Mouse (Mus musculus) embryo, embryonic 11.5 days (tissue): Measurements from ENCODE around the gene Dhx40.

Experiments
- DNase-seq: peaks from one replicate; pipeline ENCODE4 v3.0.0-alpha.2; 2012; ENCODE audit warnings: low read depth, low spot score

Dhx40 gene

DNA sequence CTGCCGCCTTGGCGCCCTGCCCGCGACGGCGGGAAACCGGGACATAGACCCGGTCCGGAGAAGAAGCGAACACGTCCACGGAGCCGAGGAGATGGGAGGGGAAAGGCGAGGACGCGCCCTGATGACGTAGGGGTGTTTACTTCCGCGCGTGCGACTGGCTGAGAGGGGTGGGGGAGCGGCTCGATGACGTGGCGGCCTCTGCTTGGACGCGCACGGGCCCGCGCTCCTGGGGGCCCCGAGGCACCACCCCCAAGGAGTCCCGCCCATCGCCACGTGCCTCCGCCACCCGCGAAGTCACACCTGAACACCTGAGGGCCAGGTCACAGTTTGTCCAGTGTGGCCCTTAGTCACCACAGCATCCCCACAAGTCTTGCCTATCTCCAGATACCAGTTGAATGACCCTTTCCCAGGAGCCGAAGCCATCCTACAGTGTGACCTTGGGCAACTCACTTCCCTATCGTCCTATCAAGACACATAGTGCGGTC is at the start of gene Dhx40:
TSS of gene Dhx40 (minus strand) at position 242 of the 485 bp plus-strand sequence.
- peak; percentile 77 for DNase-seq

DNA sequence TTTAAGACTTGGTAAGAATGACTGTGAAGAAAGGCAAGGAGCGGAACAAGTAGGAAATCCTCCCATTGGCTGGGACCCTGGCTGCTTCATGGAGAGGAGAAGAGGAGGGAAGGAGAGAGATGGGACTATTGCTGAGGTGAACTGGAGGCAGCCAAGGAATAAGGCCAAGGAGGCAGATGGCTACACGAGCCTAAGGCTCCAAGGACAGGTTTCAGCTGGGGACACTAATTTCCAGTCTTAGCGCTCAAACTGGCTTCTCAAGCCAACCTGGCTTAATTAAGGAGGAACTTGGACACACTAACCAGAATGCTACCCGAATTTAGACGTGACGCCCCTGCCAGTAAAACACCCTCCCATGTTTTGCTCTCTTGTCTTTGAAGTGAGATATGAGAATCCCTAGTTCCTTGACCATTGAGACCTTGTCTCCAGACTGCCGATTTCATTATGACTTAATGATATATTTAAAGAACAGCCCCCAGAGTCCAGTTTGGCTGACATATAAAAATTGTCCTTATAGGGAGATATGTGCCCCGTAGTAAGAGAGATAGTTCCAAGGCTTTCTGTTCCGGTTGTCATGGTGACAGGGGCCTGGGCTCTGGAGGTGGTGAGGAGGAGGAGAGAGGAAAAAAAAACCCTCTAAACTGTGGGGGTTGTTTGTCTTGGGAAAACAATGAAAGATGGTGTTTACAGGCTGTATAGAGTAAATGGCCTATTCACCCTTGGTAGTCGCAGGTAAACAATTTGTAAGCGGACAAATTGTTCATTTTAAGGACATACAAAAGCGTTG is 48.3 kb upstream of the Dhx40 start:
- no peak for DNase-seq

DNA sequence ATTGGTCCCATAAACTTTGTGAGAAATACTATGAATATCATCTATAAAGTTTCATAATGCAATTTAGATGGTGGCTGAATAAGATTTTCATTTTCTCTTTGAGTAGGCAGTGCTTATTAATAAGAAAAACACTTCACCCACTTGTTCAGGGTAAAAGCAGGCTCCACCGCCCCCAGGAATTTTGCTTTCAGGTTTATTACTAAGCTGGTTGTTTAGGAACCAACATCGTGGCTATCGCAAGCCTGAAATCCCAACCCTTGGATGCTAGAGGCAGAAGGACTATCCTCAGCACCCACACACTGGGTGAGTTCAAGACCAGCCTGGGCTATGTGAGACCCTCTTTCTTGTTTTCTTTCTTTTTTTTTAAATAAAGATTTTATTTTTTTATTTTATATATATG is 45.5 kb upstream of the Dhx40 start:
- no peak for DNase-seq

DNA sequence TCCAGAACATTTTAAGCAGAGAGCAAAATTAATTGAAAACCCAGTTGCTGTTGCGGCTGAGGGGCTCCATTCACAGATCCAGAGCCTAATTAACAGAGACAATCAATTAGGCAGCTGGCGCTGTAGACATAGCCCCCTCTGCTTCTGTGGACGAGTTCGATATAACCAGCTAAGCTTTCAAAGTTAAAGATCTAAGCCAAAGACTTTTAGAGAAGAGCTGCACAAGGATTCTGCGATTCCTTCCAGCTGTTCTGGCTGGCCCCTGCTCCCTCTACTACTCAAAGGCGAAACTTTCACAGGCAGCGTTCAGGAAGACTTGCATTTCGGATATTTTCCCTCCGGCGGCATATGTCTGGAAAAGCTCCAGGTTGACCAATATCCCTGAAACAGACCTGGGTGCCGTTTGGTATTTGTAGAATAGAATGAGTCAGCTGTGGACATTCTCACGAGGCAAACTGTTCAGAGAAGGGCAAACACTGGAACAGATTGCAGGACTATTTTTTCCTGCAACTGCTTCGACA is 45.0 kb upstream of the Dhx40 start:
- DNase-seq: no peak

DNA sequence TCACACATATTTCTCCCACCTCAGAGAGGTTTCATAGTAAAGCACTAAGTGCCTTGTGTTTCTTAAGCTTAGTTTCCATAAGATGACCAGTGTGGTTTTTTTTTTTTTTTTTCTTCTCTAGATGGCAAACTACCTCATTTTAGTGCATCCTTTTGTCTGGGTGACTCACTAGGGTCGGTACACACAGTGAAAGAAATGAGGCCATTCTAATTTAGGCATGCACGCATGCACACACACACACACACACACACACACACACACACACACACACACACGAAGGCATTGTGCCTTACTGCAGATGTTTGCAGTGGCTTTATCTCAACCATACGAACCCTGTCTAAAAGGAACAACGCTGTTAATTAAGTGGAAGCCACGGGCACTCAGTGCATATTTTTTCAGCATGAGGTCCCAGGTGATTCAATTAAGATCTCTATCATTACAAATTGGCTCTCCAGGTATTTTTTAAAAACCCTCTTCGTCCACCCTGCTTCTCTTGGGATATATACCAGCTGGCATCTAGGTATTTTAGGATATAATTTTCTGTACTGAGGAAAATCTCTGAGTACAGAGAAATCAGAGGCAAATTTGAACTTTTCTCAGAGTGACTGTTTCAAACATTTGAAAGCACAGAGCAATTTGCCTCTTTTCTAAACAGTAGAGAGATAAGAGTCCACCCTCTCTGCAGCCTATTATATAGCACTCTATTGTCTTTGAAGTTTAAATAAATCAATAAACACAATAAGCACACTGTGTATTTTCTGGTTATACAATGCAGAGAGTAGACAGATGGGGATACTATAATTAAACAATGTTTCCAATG is 44.4 kb upstream of the Dhx40 start:
- DNase-seq: no peak

DNA sequence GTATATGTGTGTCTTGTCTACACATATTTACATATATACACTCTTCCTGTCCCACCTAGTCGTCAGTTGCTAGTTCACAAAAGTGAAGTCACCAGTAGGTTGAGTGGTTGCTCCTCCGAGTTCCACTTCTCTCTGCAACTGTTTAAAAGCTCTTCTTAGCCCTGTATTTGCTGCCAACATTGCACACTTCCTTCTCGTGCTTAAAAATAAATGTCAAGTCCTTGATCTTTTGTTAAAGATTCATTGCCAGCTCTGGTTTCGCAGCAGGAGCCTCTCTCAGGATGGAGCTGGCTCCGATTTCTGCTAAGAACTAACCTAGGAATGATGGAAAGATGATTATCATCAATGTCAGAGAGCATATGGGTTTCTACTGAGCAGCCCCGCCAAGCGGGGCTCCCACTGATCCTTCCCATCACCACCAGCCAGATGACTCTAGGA is 43.7 kb upstream of the Dhx40 start:
- no peak for DNase-seq

DNA sequence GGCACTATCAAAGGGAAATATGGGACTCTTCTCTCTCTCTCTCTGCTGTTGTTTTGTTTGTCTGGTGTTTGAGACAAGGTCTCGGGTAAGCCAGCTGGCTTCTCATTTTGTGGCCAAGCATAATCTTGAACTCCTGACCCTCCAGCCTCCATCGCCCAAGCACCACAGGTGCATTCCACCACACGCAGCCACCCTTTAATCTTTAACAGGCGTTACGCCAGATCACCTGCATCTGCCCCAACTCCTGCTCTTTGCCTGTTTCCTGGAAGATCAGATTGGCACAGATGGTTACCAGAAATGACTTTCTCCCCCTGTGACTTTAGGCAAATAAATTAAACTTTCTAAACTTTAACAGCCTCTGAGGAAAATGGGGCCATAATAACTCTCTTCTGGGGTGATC is 36.3 kb upstream of the Dhx40 start:
- no peak for DNase-seq

DNA sequence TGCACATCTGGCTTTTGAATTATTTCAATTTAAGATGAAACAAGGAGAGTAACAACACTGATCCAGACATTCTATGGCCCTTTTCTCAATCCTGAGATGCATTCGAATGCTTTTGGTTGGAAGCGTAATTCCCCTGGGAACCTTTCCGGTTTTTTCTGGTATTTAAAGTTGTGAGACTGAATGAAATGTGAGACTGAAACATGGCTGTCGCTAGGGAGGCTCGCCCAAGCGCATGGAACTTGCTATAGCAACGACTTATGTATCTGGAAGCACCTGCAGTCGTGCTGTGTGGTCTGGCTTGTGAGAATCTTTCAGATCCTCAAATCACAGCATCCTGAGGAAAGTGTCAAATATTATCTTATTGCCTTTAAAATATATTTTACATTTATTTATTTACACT is 33.7 kb upstream of the Dhx40 start:
- DNase-seq: no peak

DNA sequence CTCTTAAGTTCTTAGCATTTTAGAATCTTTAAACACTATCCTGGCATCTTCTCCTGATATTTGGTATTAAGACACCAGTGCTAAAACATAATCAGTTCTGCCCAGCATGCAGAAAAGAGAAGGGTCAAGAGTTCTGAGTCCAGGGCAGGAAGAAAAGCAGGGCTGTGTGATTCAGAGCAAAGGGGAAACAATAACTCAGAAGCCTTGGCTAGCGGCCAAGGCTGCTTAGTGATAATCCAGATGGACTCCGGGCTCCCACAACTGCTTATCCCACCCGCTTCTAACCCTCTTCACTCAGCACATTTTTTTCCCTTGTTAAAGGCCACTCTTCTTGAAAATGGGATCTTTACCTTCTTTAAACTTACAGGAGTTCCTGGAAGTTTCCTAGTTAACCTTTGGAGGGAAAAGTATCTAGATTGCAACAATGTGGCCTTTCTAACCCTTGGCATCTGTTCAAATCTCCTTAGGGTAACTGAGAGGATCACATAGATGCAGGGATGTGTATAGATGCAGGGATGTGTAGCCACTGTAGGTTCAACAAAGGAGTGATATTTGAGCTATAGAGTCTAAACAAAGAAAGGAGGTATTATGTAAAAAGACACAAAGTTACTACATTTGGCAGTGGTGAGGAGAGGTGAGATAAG is 33.1 kb upstream of the Dhx40 start:
- DNase-seq: peak; percentile 79

DNA sequence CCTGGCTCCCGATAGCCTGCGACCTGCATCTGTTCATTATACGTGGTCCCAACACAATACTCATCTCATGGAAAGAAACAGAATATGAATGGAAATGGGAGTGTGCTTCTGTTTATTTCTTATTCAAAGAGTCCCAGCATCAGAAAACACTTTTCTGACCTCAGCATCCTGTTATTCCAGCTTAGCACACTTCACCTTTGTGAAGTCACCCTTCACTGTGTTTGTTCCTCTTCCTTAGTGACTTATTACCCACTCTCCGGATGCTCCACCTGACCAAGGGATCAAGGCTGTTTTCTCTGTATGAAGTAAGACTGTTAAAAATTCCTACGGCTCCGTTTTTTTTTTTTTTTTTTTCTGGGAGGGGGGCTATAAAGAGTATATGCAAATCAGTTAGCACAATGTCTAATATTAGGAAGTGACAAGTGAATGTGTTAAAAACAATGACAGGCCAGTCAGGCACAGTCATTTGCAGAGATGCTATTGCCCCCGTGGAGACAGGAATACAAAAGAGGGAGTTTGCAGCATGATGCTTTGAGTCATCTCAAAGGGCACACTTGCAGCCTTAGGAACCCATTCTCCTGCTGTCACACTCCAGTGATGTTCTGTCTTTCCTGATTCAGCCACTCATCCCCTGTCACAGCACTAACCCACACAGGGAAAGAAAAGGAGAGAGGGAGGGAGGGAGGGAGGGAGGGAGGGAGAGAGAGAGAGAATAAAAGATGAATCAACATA is 32.3 kb upstream of the Dhx40 start:
- no peak for DNase-seq

DNA sequence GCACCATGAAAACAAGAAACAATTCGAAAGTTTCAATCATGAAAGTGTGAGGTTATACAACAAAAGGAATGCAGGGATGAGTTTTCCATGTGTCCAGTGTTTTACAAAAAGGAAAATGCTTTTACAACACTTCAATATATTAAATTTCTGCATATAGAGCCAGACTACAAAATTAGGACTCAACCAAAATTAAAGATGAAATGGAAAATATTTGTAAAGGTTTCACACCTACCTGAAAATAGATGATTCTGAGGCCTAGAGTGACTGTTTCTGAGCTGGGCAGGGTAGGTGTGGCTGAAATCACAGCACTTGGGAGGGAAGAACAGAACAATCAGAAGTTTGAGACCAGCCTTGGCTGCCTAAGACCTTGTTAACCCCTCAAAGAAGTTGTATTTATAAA is 31.2 kb upstream of the Dhx40 start:
- DNase-seq: no peak

DNA sequence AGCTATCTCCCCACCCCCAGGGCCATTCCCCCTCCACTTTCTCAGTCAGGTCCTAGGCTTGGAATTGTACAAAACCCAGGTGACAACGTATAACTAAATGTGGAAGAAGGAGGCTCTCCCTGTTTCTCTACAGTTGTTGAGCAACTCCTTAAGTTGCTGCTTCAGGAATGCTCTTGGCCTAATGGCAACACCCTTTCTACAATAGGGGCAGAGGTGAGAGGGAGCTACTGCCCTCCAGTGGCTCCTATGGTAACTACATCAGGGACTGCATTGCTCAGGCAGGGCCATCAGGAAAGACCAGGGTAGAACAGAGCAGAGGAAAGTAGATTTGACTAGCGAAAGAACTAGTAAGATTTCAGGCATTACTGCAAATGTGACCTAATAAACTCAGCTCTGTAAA is 28.8 kb upstream of the Dhx40 start:
- DNase-seq: peak; percentile 46

DNA sequence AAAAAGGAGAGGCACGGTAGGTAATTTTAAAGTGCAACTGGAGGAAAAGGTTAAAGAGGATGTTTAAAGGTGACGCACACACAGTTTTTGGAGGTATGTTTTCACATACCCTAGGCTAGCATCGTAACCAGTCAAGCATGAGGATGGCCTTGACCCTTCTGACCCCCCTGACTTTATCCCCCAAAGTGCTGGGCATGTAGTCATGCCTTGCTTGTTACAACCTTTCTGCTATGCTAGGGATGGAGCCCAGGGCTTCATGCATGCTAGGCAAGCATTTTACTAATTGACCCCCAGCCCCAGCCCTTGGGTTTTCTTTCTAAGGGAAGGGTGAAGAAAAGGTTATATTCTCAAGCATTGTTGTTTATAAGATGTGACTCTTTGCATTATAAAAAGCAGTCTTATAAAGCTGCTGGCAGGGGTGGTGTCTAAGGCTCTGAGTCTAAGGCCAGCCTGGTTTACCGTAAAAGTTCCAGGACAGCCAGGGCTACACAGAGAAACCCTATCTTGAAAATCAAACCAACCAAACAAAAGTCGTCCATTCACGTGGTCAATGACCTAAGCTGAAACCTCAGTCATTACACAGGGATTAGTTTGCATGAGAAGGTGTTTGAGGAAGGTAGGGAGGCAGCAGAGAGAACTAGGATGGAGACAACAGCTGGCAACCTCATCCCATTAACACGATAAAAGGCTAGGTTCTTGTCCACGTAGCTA is 27.2 kb upstream of the Dhx40 start:
- no peak for DNase-seq

DNA sequence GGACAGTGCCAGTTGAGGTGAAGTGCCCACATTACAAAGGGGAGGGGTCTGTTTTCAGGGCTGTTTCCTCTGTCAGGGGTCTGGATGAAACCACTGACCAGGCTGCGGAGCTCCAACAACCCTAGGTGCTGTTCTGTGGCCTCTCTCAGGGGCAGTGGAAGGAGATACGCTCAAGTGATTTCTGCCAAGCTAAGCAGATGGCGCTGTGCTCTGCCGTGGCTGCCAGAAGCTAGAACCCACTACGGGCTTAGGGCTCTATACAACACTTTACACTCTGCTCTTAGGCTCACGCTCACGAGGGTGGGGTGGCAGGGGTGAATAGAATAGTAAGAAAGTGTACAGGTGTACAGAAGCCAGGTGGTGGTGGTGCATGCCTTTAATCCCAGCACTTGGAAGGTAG is 26.5 kb upstream of the Dhx40 start:
- DNase-seq: no peak

DNA sequence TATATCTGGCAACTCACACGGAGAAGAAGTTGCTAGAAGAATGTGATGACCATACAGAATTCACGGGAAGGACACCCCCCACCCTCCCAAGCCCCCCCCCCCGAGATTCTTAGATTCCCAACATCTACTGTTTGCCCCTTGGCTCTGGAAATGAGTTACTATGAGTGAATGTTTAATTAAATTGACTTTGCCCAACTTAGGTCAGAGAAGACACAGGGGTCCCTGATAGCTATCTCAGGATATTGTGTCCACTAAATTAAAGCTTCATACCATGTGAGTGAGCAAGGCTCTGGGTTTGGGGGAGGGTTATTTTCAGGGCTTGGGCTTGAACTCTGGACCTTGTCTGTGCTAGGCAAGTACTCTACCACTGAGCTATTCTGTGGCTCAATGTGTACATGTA is 25.6 kb upstream of the Dhx40 start:
- DNase-seq: no peak

DNA sequence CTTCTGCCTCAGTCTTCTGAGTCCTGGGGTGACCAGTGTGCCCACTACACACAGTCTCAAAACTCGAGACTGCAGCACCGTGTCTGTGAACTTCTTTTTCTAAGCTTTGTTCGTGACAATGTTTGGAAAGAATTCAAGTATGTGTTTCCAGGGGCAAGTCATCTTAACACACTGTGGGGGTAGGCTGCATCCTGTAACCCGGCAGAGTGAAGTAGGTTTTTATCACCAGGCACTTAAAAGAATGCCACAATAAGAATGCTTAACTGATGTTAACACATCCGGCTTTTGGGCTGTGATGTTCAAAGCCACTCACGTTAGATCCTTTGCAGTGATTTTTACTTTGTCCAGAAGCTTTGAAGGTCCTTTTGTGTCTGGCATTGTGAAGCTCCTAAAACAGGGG is 20.9 kb upstream of the Dhx40 start:
- no peak for DNase-seq

DNA sequence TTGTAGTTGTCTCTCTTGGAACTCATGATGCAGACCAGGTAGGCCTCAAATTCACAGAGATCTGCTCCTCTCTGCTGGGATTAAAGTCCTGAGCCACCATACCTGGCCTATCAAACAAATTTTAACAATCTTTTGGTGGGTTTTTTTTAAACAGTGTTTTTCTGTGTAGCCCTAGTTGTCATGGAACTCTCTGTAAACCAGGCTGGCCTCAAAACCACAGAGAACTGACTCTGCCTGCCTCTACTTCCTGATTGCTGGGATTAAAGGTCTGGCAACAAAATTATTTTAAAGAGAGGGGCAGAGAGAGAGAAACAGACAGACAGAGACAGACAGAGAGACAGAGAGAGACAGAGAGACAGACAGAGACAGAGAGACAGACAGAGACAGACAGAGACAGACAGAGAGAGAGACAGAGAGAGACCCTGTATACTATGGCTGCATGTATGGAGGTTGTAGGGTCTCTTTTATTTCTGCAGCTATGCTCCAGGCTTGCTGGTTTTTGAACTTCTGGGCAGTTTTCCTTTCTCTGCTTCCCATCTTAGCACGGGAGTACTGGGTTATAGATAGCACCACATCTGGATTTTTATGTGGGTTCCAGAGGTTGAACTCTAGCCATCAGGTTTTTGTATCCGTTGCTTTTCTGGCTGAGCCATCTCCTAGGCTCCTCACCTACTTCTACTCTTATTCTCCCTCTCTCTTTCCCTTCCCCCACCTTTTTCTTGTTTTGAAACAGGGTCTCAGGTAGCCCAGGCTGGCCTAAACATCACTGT is 20.1 kb upstream of the Dhx40 start:
- DNase-seq: no peak

DNA sequence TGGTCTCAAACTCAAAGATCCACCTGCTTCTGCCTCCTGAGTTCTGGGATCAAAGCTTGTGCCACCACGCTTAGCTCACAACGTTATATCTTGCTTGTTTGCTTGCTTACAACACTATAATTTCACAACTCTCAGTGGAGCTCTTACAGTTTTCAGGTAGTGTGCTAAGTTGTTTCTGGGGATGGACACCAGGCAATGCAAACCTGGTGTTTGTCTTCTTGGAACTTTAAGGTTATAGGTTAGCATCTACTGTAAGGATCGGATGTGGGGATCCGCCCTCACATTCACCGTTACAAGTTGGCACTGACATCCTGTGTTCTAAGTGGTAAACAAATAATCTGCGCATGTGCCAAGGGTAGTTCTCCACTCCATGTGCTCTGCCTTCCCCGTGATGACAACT is 16.9 kb upstream of the Dhx40 start:
- no peak for DNase-seq

DNA sequence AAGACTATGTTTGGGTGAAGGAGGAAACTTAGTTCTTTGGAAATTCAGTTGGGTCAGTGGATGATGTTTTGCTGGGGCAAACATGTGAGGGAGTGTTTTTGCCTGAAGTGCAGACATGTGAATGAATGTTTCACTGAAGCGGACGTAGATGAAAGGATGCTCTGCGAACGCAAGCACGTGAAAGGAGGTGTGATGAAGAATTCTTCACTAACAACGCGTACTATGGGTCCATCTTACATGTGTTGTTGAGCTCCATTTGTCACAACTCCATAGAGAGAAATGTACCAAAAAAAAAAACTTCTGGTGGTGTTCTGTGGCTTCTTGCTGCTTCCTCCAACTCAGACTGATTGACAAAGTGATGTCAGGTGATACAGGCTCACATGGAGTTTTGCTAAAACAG is 15.0 kb upstream of the Dhx40 start:
- no peak for DNase-seq

DNA sequence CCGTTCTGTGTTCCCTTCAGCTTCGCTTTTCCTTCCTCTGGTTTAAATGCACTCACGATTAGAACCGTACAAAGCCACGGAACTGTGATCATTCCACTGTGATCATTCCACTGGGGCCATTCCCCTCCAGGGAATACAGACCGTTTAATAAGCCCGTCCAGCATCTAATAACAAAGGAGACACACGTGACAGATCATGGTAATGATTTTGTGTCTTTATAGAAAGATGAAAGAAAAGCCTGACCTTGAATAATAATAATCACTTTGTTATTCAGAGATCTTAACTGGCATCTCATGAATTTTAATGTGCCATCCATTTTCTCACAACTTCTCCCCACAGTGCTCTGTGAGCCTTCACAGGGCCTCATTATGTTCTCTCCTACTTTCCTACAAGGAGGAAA is 12.0 kb upstream of the Dhx40 start:
- DNase-seq: no peak
